Mouse (Mus musculus) thymus, adult 2 months (tissue): Measurements from ENCODE around the gene Aldh3b2.

ENCODE experiments used
- CTCF ChIP-seq: fragments of 200-500 bp; IDR thresholded peaks from 2 replicates; pipeline ENCODE4 v1.5.1; 2012; ENCODE audit warnings: mild to moderate bottlenecking, control low read depth, low read length, moderate library complexity, borderline replicate concordance; ENCODE audit not compliant: control insufficient read depth, poor library complexity, insufficient read depth; ENCODE audit errors: extremely low read depth
- POLR2A ChIP-seq: fragments of 200-500 bp; IDR thresholded peaks from 2 replicates; pipeline ENCODE4 v1.6.1; 2012; ENCODE audit warnings: mild to moderate bottlenecking, low read length, control low read depth, moderate library complexity; ENCODE audit not compliant: control insufficient read depth, poor library complexity, insufficient read depth; ENCODE audit errors: extremely low read depth

- TF ChIP-seq POLR2A (no peak), CTCF (no peak)
Measured at GRCm38 (mm10) chr19:3923586-3923985, 48.5 kb upstream of the Aldh3b2 start.
